Mouse (Mus musculus) adrenal gland, adult (tissue): Measurements from ENCODE around the gene Ankrd31.
"Not testable (repeated sequence)": the region's sequence is repeated elsewhere in the genome, so short reads cannot be mapped to it uniquely, and the experiment has no call there.

Source experiments
- DNase-seq, 2 experiments: peaks; one replicate each; pipeline ENCODE4 v3.0.0; 2022 to 2023; ENCODE audit warnings: low spot score in 1 of 2; ENCODE audit not compliant: inconsistent age in 2 of 2

Ankrd31 gene

DNA sequence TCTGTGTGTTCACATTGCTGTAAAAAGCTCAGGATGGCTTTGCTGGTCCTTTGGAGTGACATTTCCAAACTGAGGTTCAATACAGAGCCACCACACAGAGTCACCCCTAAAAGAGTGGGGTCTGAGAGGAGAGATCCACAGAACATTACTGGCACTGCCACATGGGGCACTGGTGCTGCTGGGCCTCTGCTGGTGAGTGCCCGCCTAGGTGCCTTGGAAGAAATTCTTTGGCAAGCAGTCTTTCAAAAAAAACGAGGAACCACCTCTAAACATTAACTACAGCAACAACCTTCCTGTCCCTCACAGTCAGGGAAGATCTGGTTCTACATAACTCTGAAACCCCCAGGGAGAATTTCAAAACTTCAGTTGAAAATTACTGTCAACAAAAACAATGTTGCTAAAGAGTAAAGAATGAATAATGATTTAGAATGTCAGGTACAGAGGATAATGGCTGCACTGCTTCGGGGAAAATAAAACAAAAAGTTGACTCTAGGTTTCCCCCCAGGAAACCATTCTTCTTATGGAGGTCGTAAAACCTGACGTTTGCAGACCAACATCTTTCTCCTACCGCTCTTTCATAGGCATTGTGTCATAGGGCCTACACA, 188.2 kb downstream of the Ankrd31 start:
- DNase-seq: no peak

- no peak for DNase-seq
Observed at GRCm38 (mm10) chr13:96937059-96937558, 189.0 kb downstream of the Ankrd31 start.

GRCm38 (mm10) chr13:96939680-96940079, 191.6 kb downstream of the Ankrd31 start:
- no peak for DNase-seq

- not testable (repeated sequence) for DNase-seq
Observed at GRCm38 (mm10) chr13:96941481-96941880, 193.4 kb downstream of the Ankrd31 start.

GRCm38 (mm10) chr13:96943571-96943970, 195.5 kb downstream of the Ankrd31 start:
- peak in 1 of 2 experiments; percentile 38 for DNase-seq

DNA sequence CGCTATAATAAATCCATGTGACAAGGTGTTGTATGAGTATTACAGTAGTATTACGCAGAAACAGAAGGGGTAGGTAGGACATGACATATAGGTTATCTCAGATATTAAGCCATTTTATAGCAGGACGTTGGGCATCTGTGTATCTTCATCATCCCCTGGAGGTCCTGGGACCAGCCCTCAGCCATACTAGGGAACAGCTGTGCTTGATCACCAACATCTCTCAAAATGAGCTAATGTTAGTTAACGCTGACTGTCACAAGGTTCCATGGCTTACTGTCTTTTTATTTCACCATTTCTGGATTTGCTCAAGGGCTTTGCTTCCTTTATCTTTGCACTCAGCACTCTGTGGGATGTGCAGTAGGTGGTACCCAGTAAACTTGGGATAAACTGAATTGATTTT, 197.7 kb downstream of the Ankrd31 start:
- DNase-seq: no peak

DNA sequence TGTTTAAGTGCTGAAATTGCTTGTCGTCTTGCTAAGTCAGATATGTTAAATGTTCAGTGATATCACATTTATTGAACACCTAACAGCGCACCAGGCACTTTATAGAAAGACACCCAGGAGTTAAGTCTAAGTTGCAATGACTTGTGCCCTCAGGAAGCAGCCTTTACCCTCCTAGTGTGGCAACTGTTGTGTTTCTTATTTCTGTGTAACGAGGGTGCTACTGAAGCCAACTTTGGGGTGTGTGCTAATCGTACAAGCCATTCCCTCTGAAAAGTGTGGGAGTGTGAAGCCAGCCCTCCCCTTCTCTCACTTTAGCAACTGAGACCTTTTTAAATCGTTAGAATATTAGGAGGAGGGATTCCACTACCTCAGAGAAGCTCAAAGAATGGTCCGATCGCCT, 199.7 kb downstream of the Ankrd31 start:
- DNase-seq: no peak

DNA sequence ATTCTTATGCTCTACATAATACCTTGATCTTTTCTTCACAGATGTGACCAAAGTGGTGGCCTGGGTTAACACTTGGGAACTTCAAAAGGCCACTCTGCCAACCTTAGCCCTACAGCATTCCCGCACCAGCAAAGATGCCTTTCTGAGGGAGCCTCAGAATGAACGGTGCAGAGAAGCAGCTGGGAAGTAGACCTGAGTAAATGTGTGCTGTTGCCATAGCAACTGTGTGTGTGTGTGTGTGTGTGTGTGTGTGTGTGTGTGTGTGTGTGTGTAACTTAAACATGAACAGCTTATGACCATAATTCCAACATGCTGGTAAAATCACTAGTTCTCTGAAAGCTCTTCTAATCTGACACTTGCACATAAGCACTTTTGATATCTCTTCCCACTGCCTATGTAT, 203.8 kb downstream of the Ankrd31 start:
- DNase-seq: no peak

DNA sequence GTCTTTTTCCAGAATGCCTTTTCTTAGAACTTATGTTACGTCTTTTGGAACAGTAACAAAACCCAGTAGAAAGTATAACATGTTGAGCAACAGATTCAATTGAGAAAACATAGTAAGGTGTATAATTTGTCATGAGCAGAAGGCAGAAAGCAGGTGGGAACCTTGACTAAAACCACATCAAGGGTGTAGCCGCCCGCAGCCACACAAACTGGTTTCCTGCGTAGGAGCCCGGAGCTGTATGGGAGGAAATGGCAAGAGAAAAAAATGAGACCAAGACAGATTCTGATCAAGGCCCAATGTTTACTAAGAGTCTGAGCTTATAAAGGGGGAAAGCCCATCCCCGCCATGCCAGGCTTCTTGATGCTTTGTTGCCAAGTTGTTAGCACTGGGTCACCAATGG, 208.4 kb downstream of the Ankrd31 start:
- DNase-seq: no peak
